Mouse (Mus musculus): Measurements from ENCODE around the gene Syt1.

Syt1 gene
- long read RNA-seq, experiment 1, partial matches to known transcripts: 2 of 5 reads
- long read RNA-seq, experiment 1, other reads (novel, unspliced or antisense): 1 of 5 reads
- long read RNA-seq, experiment 2, transcript Syt1-204 (2 exons, 3,488 nt): major isoform, 5 of 21 reads
- long read RNA-seq, experiment 2, partial matches to known transcripts: 11 of 21 reads
- long read RNA-seq, experiment 2, other reads (novel, unspliced or antisense): 5 of 21 reads

GRCm38 (mm10) chr10:109010241-109011193 is at the start of gene Syt1:
Syt1 (minus strand) TSS chr10:109010982.
- intact Hi-C loops (cut with DNase I): no loop called here

- intact Hi-C loops (cut with DNase I): no loop called here
These were observed 45.7 kb upstream of the Syt1 start for GRCm38 (mm10) chr10:109056500-109056899.

GRCm38 (mm10) chr10:109047537-109047936 is 36.8 kb upstream of the Syt1 start:
- intact Hi-C loops (cut with DNase I): no loop called here

- intact Hi-C loops (cut with DNase I): no loop called here
These were observed 36.2 kb upstream of the Syt1 start for GRCm38 (mm10) chr10:109046988-109047387.

- intact Hi-C loops (cut with DNase I): no loop called here
These were observed 714 bp upstream of the Syt1 start for GRCm38 (mm10) chr10:109011226-109012165.

GRCm38 (mm10) chr10:109009831-109010230 is 951 bp downstream of the Syt1 start:
- intact Hi-C loops (cut with DNase I): no loop called here

GRCm38 (mm10) chr10:109008456-109008855 is 2.3 kb downstream of the Syt1 start:
- intact Hi-C loops (cut with DNase I): no loop called here

- intact Hi-C loops (cut with DNase I): no loop called here
These were observed 7.3 kb downstream of the Syt1 start for GRCm38 (mm10) chr10:109003482-109003881.

GRCm38 (mm10) chr10:108987250-108987649 is 23.5 kb downstream of the Syt1 start:
- intact Hi-C loops (cut with DNase I): no loop called here

- intact Hi-C loops (cut with DNase I): no loop called here
These were observed 31.1 kb downstream of the Syt1 start for GRCm38 (mm10) chr10:108979660-108980059.

- intact Hi-C loops (cut with DNase I): no loop called here
These were observed 55.8 kb downstream of the Syt1 start for GRCm38 (mm10) chr10:108954952-108955351.

GRCm38 (mm10) chr10:108952182-108952581 is 58.6 kb downstream of the Syt1 start:
- intact Hi-C loops (cut with DNase I): no loop called here

- intact Hi-C loops (cut with DNase I): no loop called here
These were observed 73.8 kb downstream of the Syt1 start for GRCm38 (mm10) chr10:108936838-108937430.

- intact Hi-C loops (cut with DNase I): no loop called here
These were observed 80.5 kb downstream of the Syt1 start for GRCm38 (mm10) chr10:108930299-108930698.

- intact Hi-C loops (cut with DNase I): no loop called here
These were observed 81.1 kb downstream of the Syt1 start for GRCm38 (mm10) chr10:108929676-108930075.

GRCm38 (mm10) chr10:108905264-108905663 is 105.5 kb downstream of the Syt1 start:
- intact Hi-C loops (cut with DNase I): no loop called here

- intact Hi-C loops (cut with DNase I): no loop called here
These were observed 106.4 kb downstream of the Syt1 start for GRCm38 (mm10) chr10:108904371-108904770.

GRCm38 (mm10) chr10:108896529-108896928 is 114.3 kb downstream of the Syt1 start:
- intact Hi-C loops (cut with DNase I): no loop called here

- intact Hi-C loops (cut with DNase I): no loop called here
These were observed 117.5 kb downstream of the Syt1 start for GRCm38 (mm10) chr10:108893288-108893687.

- intact Hi-C loops (cut with DNase I): no loop called here
These were observed 118.3 kb downstream of the Syt1 start for GRCm38 (mm10) chr10:108892441-108892840.

GRCm38 (mm10) chr10:108889084-108889483 is 121.7 kb downstream of the Syt1 start:
- intact Hi-C loops (cut with DNase I): no loop called here
